Mouse (Mus musculus) ES-CJ7 (cell line): Measurements from ENCODE around the gene Efna3.

Source experiments
- DNase-seq: peaks from one replicate; pipeline ENCODE4 v3.0.0; 2011; ENCODE audit warnings: low read depth, low spot score

The Efna3 gene

DNA sequence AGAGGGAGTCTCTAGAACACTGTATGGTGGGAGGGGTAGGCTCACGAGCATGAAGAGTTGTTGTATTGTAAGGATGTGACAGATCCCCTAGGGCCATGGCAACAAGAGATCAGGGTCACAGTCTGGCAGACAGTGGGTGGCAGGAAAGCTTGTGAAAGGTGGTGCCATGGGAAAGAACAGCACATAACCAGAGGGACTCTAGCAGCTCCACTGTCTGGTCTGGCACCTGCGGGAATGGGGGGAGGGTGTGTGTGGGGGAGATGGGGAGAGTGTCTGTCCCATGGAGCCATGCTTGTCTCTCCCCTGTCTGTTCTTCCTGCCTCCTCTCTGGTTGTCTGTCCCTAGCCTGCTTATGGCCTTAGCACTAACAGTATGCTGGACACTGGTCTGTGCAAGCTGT is 37.2 kb downstream of the Efna3 start:
- no peak for DNase-seq

- DNase-seq, result no peak
These were observed 38.5 kb downstream of the Efna3 start for GRCm38 (mm10) chr3:89284261-89284660.

DNA sequence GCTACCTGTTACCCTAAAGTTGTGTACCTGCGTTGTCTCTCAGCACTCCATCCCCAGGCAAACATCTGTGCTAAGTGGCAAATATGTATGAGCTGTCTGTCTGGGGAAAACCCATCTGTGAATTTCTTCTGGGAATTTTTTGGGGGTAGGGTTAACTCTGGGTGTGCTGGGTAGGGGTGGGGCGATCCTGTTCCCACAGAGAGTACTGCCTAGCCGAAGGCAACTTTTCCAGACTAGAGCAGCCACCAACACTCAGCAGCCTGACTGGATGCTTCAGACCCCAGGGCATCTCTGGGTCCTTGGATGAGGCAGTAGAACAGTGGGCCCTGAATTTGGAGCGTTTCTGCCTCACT is 40.5 kb downstream of the Efna3 start:
- DNase-seq, result no peak

- DNase-seq, result peak; percentile 88
These were observed 41.0 kb downstream of the Efna3 start for GRCm38 (mm10) chr3:89281579-89282290.

GRCm38 (mm10) chr3:89280606-89281511 is 41.9 kb downstream of the Efna3 start, which contains the start of gene Efna1:
Gene Efna1 (minus strand): TSS chr3:89281142.
- peak; percentile 54 for DNase-seq

DNA sequence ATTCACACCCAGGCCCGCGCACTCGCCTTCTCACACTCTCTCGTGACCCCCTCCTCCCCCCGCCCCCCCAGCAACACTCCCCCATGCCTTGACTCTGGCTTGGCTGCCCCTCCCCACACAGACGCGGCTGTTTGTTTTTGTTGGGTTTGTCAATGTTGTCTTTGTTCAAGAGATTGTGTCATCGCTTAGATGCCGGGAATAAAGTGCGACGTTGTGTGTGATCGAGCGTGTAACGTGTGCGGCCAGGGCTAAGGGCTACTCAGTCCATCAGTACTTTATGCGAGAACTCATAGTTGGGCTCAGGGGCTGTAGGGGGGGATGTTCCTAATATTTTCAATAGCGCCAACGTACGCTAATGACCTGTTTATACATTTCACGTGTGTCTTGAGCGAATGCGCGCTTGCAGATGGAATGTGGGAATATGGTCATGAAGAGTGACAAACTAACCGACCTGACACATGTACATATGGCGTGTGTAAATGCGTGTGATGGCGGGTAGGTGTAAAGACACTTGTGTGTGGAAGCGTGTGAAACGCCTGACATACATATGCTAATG is 42.6 kb downstream of the Efna3 start:
- no peak for DNase-seq

GRCm38 (mm10) chr3:89279153-89279890 is 43.4 kb downstream of the Efna3 start:
- DNase-seq, result peak; percentile 78

GRCm38 (mm10) chr3:89278643-89279042 is 44.1 kb downstream of the Efna3 start:
- DNase-seq, result no peak

DNA sequence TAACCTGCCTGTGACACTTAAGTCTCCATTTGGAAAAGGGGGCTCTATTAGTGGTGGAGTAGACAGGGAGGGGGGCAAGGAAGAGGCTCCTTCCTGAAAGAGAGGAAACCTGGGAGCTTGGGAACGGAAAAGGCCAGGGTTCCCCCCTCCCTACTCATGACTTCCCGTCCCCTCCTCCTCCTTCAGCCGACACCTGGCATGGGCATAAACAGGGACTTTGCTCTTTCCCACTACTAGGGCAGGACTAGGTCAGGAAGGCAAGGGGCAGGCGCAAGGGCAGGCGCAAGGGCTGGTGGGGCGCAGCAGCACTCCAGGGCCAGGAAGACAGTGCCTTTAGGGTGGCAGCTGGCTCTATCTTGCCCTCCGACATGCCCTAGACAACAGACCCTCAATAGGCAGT is 44.7 kb downstream of the Efna3 start:
- DNase-seq, result no peak

DNA sequence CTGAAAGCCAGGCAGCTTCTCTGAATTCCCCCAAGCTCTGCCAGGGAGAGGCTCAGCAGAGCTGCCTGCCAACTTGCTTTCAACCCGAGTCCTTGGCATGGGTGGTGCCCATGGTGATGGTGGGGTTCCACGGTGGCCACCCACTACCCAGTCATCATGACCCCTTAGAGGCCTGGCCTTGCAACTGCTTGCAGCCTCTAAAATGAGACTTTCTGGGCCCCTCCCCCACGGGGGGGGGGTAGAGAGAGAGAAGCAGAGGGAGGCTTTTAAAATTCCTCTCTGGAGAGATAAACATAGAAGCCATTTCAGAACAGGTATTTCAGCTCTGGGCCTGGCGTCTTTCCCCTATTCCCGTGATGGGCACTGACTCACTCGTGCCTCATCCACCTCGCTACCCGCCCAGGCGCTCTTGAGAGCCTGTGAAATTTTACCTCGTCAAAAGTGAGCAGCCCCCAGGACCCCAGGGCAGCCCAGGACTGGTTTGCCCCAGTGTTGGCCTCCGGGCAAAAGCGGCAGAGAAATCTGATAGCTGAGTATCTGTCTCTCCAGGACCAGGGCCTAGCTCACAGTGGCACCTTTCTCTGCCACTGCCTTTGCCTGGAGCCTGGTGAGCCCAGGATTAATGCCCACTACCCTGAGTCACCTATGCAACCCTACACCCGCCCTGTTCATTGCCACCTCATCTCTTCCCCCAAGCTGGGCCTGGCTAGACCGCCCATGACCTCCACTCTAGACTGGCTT is 45.3 kb downstream of the Efna3 start:
- no peak for DNase-seq

- DNase-seq, result no peak
These were observed 46.7 kb downstream of the Efna3 start for GRCm38 (mm10) chr3:89276061-89276460.

- DNase-seq, result no peak
These were observed 51.0 kb downstream of the Efna3 start for GRCm38 (mm10) chr3:89271760-89272159.

DNA sequence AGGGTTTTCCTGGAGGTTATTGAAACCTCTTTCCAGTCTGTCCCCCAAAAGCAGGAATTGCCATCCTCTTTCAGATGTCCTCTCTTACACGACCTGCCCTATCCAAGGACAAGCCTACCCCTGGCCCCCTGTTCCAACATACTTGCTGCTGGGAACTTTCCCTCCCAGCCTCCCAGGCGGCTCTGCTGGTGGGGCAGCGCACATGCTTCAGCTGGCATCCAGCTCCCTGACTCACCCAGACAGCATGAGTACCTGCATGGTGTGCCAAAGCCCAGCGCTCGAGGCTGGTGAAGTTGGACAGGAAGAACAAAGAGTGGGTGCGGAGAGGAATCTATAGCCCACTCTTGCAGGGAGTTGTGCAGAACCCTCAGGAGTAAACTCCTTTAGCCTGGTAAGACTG is 51.9 kb downstream of the Efna3 start:
- DNase-seq, result no peak

DNA sequence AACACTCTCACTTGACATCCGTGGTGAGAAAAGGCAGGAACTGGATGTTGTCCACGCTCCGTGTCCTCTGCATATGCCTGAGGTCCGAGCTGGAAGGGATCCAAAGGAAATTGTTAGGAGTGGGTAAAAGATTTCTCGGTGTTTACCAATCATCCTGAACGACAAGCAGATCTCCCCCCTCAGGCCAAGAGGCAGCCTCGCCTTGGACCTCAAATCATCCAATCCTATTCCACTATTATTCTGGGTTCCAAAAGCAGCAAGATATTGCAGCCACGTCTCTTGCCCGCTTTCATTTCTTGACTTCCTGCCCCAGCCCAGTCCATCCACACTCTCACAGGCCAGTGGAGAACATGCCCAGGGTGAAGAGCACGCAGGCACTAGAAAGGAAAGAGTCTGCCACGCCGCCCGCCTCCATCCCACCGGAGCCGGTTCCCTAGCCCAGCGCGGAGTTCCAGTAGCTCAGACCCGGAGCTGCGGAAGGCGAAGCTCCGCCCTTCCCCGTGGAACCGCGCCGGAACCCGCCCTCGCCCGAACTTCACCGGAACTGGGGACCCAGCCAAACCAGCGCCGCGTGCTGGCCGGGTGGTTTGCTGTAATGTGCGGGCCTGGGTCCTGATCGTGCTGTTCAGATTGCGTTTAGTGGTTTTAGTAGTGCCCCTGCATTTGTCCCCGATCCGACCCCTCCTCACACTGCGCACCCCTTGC is 52.6 kb downstream of the Efna3 start, which contains the start of gene Slc50a1:
Gene Slc50a1, minus strand, starts transcription at position 520 of the 705 bp plus-strand sequence.
- DNase-seq, result peak; percentile 36

GRCm38 (mm10) chr3:89268916-89269315 is 53.8 kb downstream of the Efna3 start:
- DNase-seq, result no peak

DNA sequence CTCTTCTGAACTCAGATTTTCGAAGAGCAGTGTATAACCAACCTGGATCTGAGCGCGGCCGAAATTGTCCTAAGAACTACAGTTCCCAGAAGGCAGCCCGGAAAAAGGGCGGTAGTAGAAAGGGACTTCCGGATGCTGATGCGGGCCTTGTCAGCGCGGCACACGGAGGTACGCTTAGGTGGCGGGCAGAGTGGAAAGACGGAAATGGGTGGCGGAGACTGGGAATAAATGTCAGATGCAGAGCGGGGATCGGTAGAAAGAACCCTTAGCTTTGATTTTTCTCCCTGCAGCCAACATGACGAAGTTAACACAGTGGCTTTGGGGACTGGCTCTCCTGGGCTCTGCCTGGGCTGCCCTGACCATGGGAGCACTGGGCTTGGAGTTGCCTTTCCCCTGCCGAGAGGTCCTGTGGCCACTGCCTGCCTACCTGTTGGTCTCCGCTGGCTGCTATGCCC is 56.3 kb downstream of the Efna3 start:
- peak; percentile 85 for DNase-seq
